Mouse (Mus musculus) CH12.LX (cell line): ENCODE data around the gene Rbl2. TPM values are rescaled to one million over a fixed set of nuclear protein-coding genes. Genes with fewer than 3 reads are reported as not detected.

Experiments used
- DNase-seq: peaks from one replicate; pipeline ENCODE4 v3.0.0-alpha.2; 2013; ENCODE audit errors: extremely low read depth
- H3K27ac ChIP-seq: 2 replicates; pipeline ENCODE4 v1.5.1; 2012; ENCODE audit warnings: low read depth, mild to moderate bottlenecking, control low read depth, moderate library complexity; ENCODE audit not compliant: insufficient read depth
- H3K27me3 ChIP-seq: replicated peaks from 2 replicates; pipeline ENCODE3; 2012; ENCODE audit warnings: inconsistent platforms
- H3K36me3 ChIP-seq, 2 experiments: replicated peaks in 1 of 2; 2 replicates each; pipeline versions ENCODE3 to v1.6.1; 2012; ENCODE audit warnings: inconsistent platforms in 1 of 2, low read length in 1 of 2, mild to moderate bottlenecking in 1 of 2, mixed read lengths in 1 of 2, moderate library complexity in 1 of 2; ENCODE audit not compliant: control insufficient read depth in 1 of 2, insufficient read depth in 1 of 2
- H3K4me1 ChIP-seq, 2 experiments: 2 replicates each; pipeline ENCODE4 v1.6.1; 2012; ENCODE audit warnings: inconsistent platforms in 1 of 2, moderate library complexity in 1 of 2; ENCODE audit not compliant: insufficient read depth in 2 of 2, control insufficient read depth in 1 of 2
- H3K4me2 ChIP-seq: 2 replicates; pipeline ENCODE4 v1.6.1; 2012; ENCODE audit warnings: low read depth, mild to moderate bottlenecking, control low read depth; ENCODE audit not compliant: poor library complexity, insufficient read depth, severe bottlenecking
- H3K4me3 ChIP-seq, 3 experiments: fragments of 150-350 bp in 1 of 3; sonication (generic) in 1 of 3; replicated peaks in 1 of 3; 2 replicates each; pipeline versions ENCODE3 to v1.5.1; 2011 to 2012; ENCODE audit warnings: low read depth in 2 of 3, low read length in 2 of 3, mild to moderate bottlenecking in 2 of 3, moderate library complexity in 2 of 3, control low read depth in 1 of 3, improper control_type of control experiment in 1 of 3, inconsistent platforms in 1 of 3, mixed read lengths in 1 of 3; ENCODE audit not compliant: poor library complexity in 1 of 3
- H3K79me2 ChIP-seq: replicated peaks from 2 replicates; pipeline ENCODE4 v1.6.1; 2012; ENCODE audit warnings: mild to moderate bottlenecking, moderate library complexity; ENCODE audit not compliant: control insufficient read depth, poor library complexity, insufficient read depth, severe bottlenecking; ENCODE audit errors: extremely low read depth
- H3K9ac ChIP-seq: 2 replicates; pipeline ENCODE4 v1.6.1; 2012; ENCODE audit warnings: low read depth, mild to moderate bottlenecking, control low read depth, moderate library complexity; ENCODE audit not compliant: insufficient read depth
- H3K9me3 ChIP-seq: replicated peaks from 2 replicates; pipeline ENCODE3; 2012; ENCODE audit warnings: low read length, inconsistent platforms, mixed read lengths
- BHLHE40 ChIP-seq: IDR thresholded peaks from 2 replicates; pipeline ENCODE4 v1.6.1; 2011; ENCODE audit warnings: mild to moderate bottlenecking, low read depth, low read length, improper control_type of control experiment
- CTCF ChIP-seq, 2 experiments: IDR thresholded peaks in 1 of 2; conservative IDR thresholded peaks in 1 of 2; 2 replicates each; pipeline ENCODE4 v1.5.1; 2011 to 2012; ENCODE audit warnings: low read depth in 2 of 2, low read length in 2 of 2, improper control_type of control experiment in 1 of 2, inconsistent platforms in 1 of 2, mild to moderate bottlenecking in 1 of 2, moderate library complexity in 1 of 2
- ETS1 ChIP-seq: conservative IDR thresholded peaks from 2 replicates; pipeline ENCODE4 v1.6.1; 2012; ENCODE audit warnings: low read depth, mild to moderate bottlenecking, inconsistent platforms, low read length, improper control_type of control experiment, moderate library complexity
- GABPA ChIP-seq: IDR thresholded peaks from 2 replicates; pipeline ENCODE4 v1.6.1; 2012; ENCODE audit warnings: low read depth, low read length, improper control_type of control experiment, inconsistent platforms; ENCODE audit not compliant: insufficient replicate concordance
- HCFC1 ChIP-seq: IDR thresholded peaks from 2 replicates; pipeline ENCODE4 v1.6.1; 2012; ENCODE audit warnings: low read depth, mild to moderate bottlenecking, inconsistent platforms, low read length, improper control_type of control experiment
- JUND ChIP-seq: conservative IDR thresholded peaks from 2 replicates; pipeline ENCODE4 v1.6.1; 2011; ENCODE audit warnings: low read depth, low read length, improper control_type of control experiment
- KAT2A ChIP-seq: IDR thresholded peaks from 2 replicates; pipeline ENCODE4 v1.6.1; 2012; ENCODE audit warnings: low read length, improper control_type of control experiment, inconsistent platforms; ENCODE audit not compliant: insufficient replicate concordance
- MAZ ChIP-seq: IDR thresholded peaks from 2 replicates; pipeline ENCODE4 v1.6.1; 2012; ENCODE audit warnings: low read depth, mild to moderate bottlenecking, inconsistent platforms, low read length, improper control_type of control experiment, moderate library complexity
- MEF2A ChIP-seq: IDR thresholded peaks from 2 replicates; pipeline ENCODE4 v1.6.1; 2014; ENCODE audit warnings: low read depth, mild to moderate bottlenecking, inconsistent platforms, low read length, improper control_type of control experiment, borderline replicate concordance
- MXI1 ChIP-seq: IDR thresholded peaks from 2 replicates; pipeline ENCODE4 v1.6.1; 2011; ENCODE audit warnings: mild to moderate bottlenecking, low read depth, low read length, improper control_type of control experiment
- MYC ChIP-seq: IDR thresholded peaks from 2 replicates; pipeline ENCODE4 v1.6.1; 2011; ENCODE audit warnings: low read depth, mild to moderate bottlenecking, improper control_type of control experiment, low read length
- PAX5 ChIP-seq: IDR thresholded peaks from 2 replicates; pipeline ENCODE4 v1.6.1; 2012; ENCODE audit warnings: low read length, inconsistent platforms, mixed read lengths
- POLR2A ChIP-seq: IDR thresholded peaks from 2 replicates; pipeline ENCODE4 v1.6.1; 2011; ENCODE audit warnings: low read depth, mild to moderate bottlenecking, improper control_type of control experiment, low read length
- POLR2AphosphoS2 ChIP-seq: IDR thresholded peaks from 2 replicates; pipeline ENCODE4 v1.6.1; 2011; ENCODE audit warnings: low read depth, low read length, improper control_type of control experiment
- RAD21 ChIP-seq: IDR thresholded peaks from 2 replicates; pipeline ENCODE4 v1.6.1; 2011; ENCODE audit warnings: low read depth, mild to moderate bottlenecking, low read length, improper control_type of control experiment, moderate library complexity
- SMC3 ChIP-seq: IDR thresholded peaks from 2 replicates; pipeline ENCODE4 v1.6.1; 2011; ENCODE audit warnings: low read depth, low read length, improper control_type of control experiment
- UBTF ChIP-seq: IDR thresholded peaks from 2 replicates; pipeline ENCODE4 v1.6.1; 2012; ENCODE audit warnings: low read depth, mild to moderate bottlenecking, inconsistent platforms, low read length, improper control_type of control experiment, moderate library complexity
- USF2 ChIP-seq: conservative IDR thresholded peaks from 2 replicates; pipeline ENCODE4 v1.6.1; 2011; ENCODE audit warnings: low read depth, low read length, improper control_type of control experiment
- ZMIZ1 ChIP-seq: IDR thresholded peaks from 2 replicates; pipeline ENCODE4 v1.6.1; 2012; ENCODE audit warnings: low read depth, mild to moderate bottlenecking, inconsistent platforms, low read length, improper control_type of control experiment
- ZNF384 ChIP-seq: IDR thresholded peaks from 2 replicates; pipeline ENCODE4 v1.6.1; 2012; ENCODE audit warnings: low read depth, low read length, improper control_type of control experiment, inconsistent platforms
- dilution Hi-C: fragments of 300-500 bp; cut with MboI; formaldehyde crosslinking; loops from 2 replicates; pipeline ENCODE4 v1.14.3; 2020; ENCODE audit warnings: low sequenced_read_pairs; ENCODE audit not compliant: extremely low pct_unique_long_range_greater_than_20kb, extremely low pct_ligation_motif_present
- in situ Hi-C: fragments of 300-500 bp; cut with MboI; formaldehyde crosslinking; loops from 3 replicates; pipeline ENCODE4 v1.14.3; 2019; ENCODE audit warnings: low sequenced_read_pairs, low pct_ligation_motif_present, low pct_unique_long_range_greater_than_20kb, mixed read lengths
- polyA plus RNA-seq: library from polyadenylated mRNA; unstranded; fragments of >175 nt; gene quantifications from 2 replicates; pipeline ENCODE4 v1.2.1, GENCODE M21; 2012; ENCODE audit warnings: low read depth; ENCODE audit not compliant: insufficient read length
- total RNA-seq, 2 experiments: library from RNA; depleted of rRNA; stranded (reverse); fragments of 300-350 nt in 1 of 2; fragments of >200 nt in 1 of 2; gene quantifications; 2 replicates each; pipeline ENCODE4 v1.2.3; 2012 to 2014

Gene Rbl2
- total and polyA plus RNA-seq, 3 experiments = 19.0 to 21.9 (median 19.2) TPM

- H3K4me2 ChIP-seq = no peak overlapping the region
- no peaks in the 10 kb centered on the region for H3K79me2 ChIP-seq
- DNase-seq = no peak
- no peaks in the 10 kb centered on the region for H3K36me3 ChIP-seq
- H3K4me3 ChIP-seq = no peak overlapping the region
- H3K9me3 ChIP-seq = peaks cover 7% of the 10 kb centered on the region
- in situ Hi-C loops = no loop called here
- H3K9ac ChIP-seq = no peak overlapping the region
- H3K27ac ChIP-seq = no peak overlapping the region
- H3K4me1 ChIP-seq = peaks cover 0 to 2% of the 10 kb centered on the region in 2 experiments; a peak in 1 of 4 replicates
- dilution Hi-C loops = no loop called here
- TF ChIP-seq ETS1 (no peak), ZNF384 (no peak), MAZ (no peak), MXI1 (no peak), CTCF (conservative IDR thresholded peaks at IDR 0.05 in 1 of 2, IDR thresholded peaks at IDR 0.05 in 1 of 2; ENCODE audit: low read depth in 2 of 2, low read length in 2 of 2) (no peak), UBTF (no peak), KAT2A (no peak), SMC3 (no peak), RAD21 (no peak), JUND (no peak), ZMIZ1 (no peak), HCFC1 (no peak), POLR2A (no peak), POLR2AphosphoS2 (no peak), MYC (no peak), USF2 (no peak)
- TF ChIP-seq, all 38 proteins: peak for 0
- H3K27me3 ChIP-seq = no peaks in the 10 kb centered on the region
Observed at GRCm38 (mm10) chr8:91148643-91149178, 78.9 kb downstream of the Rbl2 start.

- H3K9ac ChIP-seq = no peak overlapping the region
- no peak overlapping the region for H3K4me3 ChIP-seq
- TF ChIP-seq BHLHE40 (no peak), GABPA (no peak), SMC3 (no peak), PAX5 (no peak), CTCF (conservative IDR thresholded peaks at IDR 0.05 in 1 of 2, IDR thresholded peaks at IDR 0.05 in 1 of 2; ENCODE audit: low read depth in 2 of 2, low read length in 2 of 2) (no peak), MEF2A (no peak)
- dilution Hi-C loops = no loop called here
- peaks cover 0 to 2% of the 10 kb centered on the region in 2 experiments; a peak in 1 of 4 replicates for H3K4me1 ChIP-seq
- H3K27me3 ChIP-seq = no peaks in the 10 kb centered on the region
- peaks cover 13% of the 10 kb centered on the region for H3K9me3 ChIP-seq
- H3K79me2 ChIP-seq = no peaks in the 10 kb centered on the region
- in situ Hi-C loops = no loop called here
- no peak overlapping the region for H3K4me2 ChIP-seq
- no peaks in the 10 kb centered on the region for H3K36me3 ChIP-seq
- DNase-seq = no peak
- H3K27ac ChIP-seq = no peak overlapping the region
Observed at GRCm38 (mm10) chr8:91149298-91149697, 79.4 kb downstream of the Rbl2 start.
